Mouse (Mus musculus) MEL (cell line): ENCODE measurements around the gene Tifab.

Experiments used
- CTCF ChIP-seq, 3 experiments: IDR thresholded peaks in 2 of 3; conservative IDR thresholded peaks in 1 of 3; 2 replicates each; pipeline ENCODE4 v1.5.1; 2011 to 2012; ENCODE audit warnings: low read length in 3 of 3, low read depth in 2 of 3, mild to moderate bottlenecking in 2 of 3, improper control_type of control experiment in 1 of 3, inconsistent platforms in 1 of 3, mixed read lengths in 1 of 3, moderate library complexity in 1 of 3; ENCODE audit not compliant: control insufficient read depth in 1 of 3, insufficient read depth in 1 of 3, poor library complexity in 1 of 3, severe bottlenecking in 1 of 3
- GABPA ChIP-seq: IDR thresholded peaks from 2 replicates; pipeline ENCODE4 v1.6.1; 2012; ENCODE audit warnings: low read depth, mild to moderate bottlenecking, inconsistent platforms, low read length, improper control_type of control experiment, moderate library complexity
- GATA1 ChIP-seq: IDR thresholded peaks from 2 replicates; pipeline ENCODE4 v1.6.1; 2011; ENCODE audit warnings: low read depth, low read length, improper control_type of control experiment
- POLR2A ChIP-seq, 2 experiments: IDR thresholded peaks; 2 replicates each; pipeline ENCODE4 v1.6.1; 2011 to 2012; ENCODE audit warnings: low read length in 2 of 2, mild to moderate bottlenecking in 2 of 2, control low read depth in 1 of 2, improper control_type of control experiment in 1 of 2, low read depth in 1 of 2, moderate library complexity in 1 of 2; ENCODE audit not compliant: control insufficient read depth in 1 of 2, insufficient read depth in 1 of 2, poor library complexity in 1 of 2
- RAD21 ChIP-seq: IDR thresholded peaks from 2 replicates; pipeline ENCODE4 v1.6.1; 2011; ENCODE audit warnings: mild to moderate bottlenecking, low read depth, low read length, improper control_type of control experiment
- TBP ChIP-seq: IDR thresholded peaks from 2 replicates; pipeline ENCODE4 v1.8.0; 2011; ENCODE audit warnings: low read depth, low read length, improper control_type of control experiment
- ZC3H11A ChIP-seq: IDR thresholded peaks from 2 replicates; pipeline ENCODE4 v1.6.1; 2012; ENCODE audit warnings: low read depth, mild to moderate bottlenecking, inconsistent platforms, low read length, improper control_type of control experiment

DNA sequence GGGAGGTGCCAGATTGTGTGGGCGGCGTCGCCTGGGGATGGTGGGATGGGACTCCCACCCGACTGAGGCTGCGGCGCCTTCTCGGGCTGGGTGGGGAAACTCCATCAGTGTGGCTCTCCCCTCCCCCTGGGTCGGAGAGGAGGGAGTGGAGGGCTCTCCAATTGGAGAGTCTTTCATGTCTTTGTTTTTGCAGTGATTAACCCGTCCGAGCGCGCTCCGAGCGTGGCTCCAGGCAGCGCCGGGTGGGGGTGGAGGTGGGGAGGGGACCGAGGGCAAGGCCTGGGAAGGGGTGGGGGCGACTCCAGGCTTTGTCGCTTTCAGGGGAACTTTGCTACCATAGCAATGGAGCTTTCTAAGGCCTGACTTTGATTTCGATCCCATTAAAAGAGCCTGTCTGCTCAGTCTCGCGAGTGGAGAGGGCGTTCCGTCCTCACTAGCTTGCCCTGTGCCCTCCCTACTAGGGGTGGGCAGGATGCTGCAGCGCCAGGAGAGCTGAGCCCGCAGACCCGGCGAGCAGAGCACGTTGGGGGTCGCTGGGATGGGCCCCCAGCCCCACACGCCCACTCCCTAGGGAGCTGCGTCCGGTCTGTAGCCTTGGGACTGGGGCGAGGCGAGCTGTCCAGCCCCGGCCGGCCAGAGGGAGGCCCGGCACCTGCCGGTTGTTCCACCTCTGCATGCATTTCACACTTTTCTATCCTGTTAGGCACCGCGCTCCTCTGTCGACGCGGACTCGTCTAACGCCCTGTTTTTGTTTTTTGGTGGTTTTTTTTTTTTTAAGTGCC is 42.6 kb upstream of the Tifab start:
- TF ChIP-seq GABPA (no peak), ZC3H11A (no peak), CTCF (IDR thresholded peaks at IDR 0.05 in 2 of 3, conservative IDR thresholded peaks at IDR 0.05 in 1 of 3; ENCODE audit: control insufficient read depth in 1 of 3, insufficient read depth in 1 of 3, low read depth in 2 of 3, low read length in 3 of 3, poor library complexity in 1 of 3, severe bottlenecking in 1 of 3) (no peak), GATA1 (no peak), TBP (no peak), POLR2A (IDR thresholded peaks at IDR 0.05; ENCODE audit: control insufficient read depth in 1 of 2, insufficient read depth in 1 of 2, low read depth in 1 of 2, low read length in 2 of 2, poor library complexity in 1 of 2) (no peak), RAD21 (no peak)
